Mouse (Mus musculus): Measurements from ENCODE around the gene Lrrc2. TPM values are rescaled to one million over a fixed set of nuclear protein-coding genes. Genes with fewer than 3 reads are reported as not detected.

The Lrrc2 gene
- polyA plus RNA-seq, 1 experiment from 2014 or later = 0.32 TPM

DNA sequence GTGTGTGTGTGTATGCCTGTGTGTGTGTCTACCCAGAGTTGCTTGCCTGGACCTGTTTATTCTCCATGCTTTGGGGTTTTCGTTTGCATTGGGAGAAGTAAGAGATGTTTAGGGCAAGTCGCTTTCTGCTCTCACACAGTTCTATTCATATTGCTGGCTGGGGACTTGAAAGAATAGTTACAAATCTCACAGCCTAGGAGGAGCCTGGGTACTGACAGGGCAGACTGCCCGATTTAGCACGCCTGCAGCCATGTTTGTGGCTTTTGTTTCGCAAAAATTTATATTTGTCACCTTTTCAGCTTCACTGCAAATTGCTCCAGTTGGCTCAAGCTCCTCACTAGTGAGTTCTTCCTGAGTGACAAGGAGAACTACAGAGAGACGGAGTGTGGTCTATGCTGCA, 19.8 kb upstream of the Lrrc2 start:
- Histone ChIP-seq H3K27ac (no peak overlapping the region), H3K4me1 (no peaks in the 10 kb centered on the region), H3K4me2 (no peak overlapping the region), H3K9me3 (no peaks in the 10 kb centered on the region), H3K9ac (no peak overlapping the region), H3K4me3 (no peak overlapping the region), H3K36me3 (no peaks in the 10 kb centered on the region), H3K27me3 (no peaks in the 10 kb centered on the region)
- no peak for ATAC-seq (ENCODE audit: insufficient number of reproducible peaks, low FRiP score, low TSS enrichment, low read depth)
- 69% methylated on average over 6 of the region's 6 CpGs for WGBS

DNA sequence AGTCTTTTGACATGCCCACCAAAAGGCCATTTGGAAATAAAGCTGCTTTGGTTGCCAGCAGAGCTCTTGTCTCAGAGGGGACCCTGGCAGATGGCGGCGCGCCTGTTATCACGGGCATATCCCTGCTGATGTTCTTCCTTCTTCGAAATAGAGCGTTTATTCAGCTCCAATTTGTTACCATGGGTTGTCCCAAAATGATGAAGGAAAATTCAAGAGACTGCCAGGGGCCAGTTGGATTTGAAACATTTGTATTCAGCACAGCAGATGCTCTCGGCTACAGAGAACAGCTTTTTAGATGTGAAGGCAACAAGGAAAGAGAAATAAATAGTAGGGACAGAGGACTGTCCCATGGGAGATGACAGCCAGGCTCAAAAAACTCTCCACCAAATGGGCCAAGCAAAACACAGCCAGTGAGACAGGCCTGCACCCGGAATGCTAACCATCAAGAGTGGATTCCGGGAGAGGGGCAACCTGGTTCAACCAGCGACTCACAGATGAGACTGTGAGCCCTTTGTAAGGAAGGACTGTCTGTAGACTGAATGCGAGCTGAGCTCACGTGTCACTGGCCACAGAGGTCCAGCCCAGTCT, 17.4 kb upstream of the Lrrc2 start:
- 88% methylated on average over 12 of the region's 12 CpGs for WGBS
- no peaks in the 10 kb centered on the region for H3K27me3 ChIP-seq
- no peak for ATAC-seq (ENCODE audit: insufficient number of reproducible peaks, low FRiP score, low TSS enrichment, low read depth)

DNA sequence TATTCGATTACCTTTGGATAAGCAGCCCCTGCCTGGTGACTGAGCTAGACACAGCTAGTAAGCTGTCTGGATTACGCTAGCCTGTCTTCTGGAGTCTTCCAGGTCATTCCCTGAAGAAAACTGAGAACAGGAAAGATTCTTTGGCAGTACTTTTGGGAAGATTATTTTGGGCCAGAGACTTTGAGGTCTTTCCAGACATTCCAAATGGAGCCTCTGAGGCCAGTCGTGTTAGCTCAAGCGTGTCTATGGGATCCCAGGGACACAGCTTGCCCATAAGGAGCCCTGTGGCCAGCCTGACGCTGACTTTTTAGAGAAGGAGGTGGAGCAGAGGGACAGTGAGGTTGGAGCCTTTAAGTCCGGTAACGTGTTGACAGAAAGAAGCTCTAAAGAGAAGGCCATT, 15.4 kb upstream of the Lrrc2 start:
- Histone ChIP-seq H3K36me3 (no peaks in the 10 kb centered on the region), H3K27ac (no peak overlapping the region), H3K4me2 (no peak overlapping the region), H3K27me3 (no peaks in the 10 kb centered on the region), H3K9me3 (no peaks in the 10 kb centered on the region), H3K4me1 (no peaks in the 10 kb centered on the region), H3K4me3 (no peak overlapping the region), H3K9ac (no peak overlapping the region)
- no peak for ATAC-seq (ENCODE audit: insufficient number of reproducible peaks, low FRiP score, low TSS enrichment, low read depth)
- 79% methylated on average over 7 of the region's 7 CpGs for WGBS

More for the DNA sequence above, 17.4 kb upstream of the Lrrc2 start:
- no peak overlapping the region for H3K4me3 ChIP-seq
- no peaks in the 10 kb centered on the region for H3K4me1 ChIP-seq
- no peaks in the 10 kb centered on the region for H3K9me3 ChIP-seq
- H3K4me2 ChIP-seq = no peak overlapping the region
- H3K9ac ChIP-seq = no peak overlapping the region
- no peak overlapping the region for H3K27ac ChIP-seq
- no peaks in the 10 kb centered on the region for H3K36me3 ChIP-seq

DNA sequence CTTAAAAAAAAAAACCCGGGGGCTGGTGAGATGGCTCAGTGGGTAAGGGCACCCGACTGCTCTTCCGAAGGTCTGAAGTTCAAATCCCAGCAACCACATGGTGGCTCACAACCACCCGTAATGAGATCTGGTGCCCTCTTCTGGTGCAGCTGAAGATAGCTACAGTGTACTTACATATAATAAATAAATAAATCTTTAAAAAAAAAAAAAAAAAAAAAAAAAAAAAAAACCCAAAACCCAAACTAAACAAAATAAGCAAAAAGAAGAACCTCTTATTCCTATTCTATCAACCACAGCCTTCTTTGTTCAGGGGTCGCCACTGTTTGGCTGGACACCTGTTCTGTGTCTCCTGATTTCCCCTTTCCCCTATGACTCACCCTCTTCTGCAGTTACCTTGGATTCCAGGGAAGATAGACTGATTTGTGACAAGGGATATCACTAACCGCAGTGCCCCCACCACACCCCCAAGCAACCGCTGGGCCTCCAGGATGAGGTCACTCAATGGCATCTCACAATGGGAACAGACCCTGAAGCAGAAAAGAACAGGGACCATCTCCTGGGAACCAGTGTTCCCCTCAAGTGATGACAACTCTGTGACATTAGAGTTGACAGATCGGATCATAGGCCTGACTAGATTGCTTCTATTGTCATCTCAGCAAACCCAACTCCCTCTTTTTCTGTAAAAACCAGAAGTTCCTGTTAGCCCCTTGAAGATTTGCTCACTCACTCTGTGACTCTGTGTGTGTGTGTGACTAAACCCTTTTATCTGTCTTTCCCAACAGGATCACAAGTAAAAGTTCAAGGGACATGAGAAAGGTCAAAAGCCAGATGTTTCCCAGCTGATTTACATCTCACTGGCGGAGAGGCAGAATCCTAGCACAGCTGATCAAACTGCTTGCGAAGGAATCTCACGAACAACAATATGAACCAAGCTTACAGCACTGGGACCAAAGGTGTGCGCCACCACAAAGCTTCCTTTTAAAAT, 13.5 kb upstream of the Lrrc2 start:
- H3K27me3 ChIP-seq = no peaks in the 10 kb centered on the region

DNA sequence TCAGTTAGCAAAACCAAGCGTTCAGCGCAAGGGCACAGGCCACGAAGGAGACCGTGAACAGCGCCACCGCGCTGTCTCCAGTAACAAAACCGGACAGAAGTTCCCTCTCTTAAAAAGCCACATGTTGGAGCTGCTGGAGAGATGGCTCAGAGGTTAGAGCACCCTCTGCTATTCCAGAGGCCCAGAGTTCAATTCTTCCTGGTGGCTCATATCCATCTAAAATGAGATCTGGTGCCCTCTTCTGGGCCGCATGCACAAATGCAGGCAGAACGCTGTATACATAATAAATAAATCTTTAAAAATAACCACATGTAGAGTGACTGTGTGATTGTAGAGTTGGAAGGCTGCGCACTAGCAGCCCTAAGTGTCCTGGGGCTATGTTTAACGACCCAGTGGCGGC, 7.1 kb upstream of the Lrrc2 start:
- H3K4me1 ChIP-seq = peaks cover 23% of the 10 kb centered on the region
- no peak overlapping the region for H3K4me2 ChIP-seq
- no peak overlapping the region for H3K4me3 ChIP-seq
- no peaks in the 10 kb centered on the region for H3K36me3 ChIP-seq
- no peak overlapping the region for H3K27ac ChIP-seq
- WGBS = 33% methylated on average over 13 of the region's 13 CpGs
- no peaks in the 10 kb centered on the region for H3K9me3 ChIP-seq
- H3K27me3 ChIP-seq = peaks cover 43% of the 10 kb centered on the region
- no peak overlapping the region for H3K9ac ChIP-seq
- no peak for ATAC-seq (ENCODE audit: insufficient number of reproducible peaks, low FRiP score, low TSS enrichment, low read depth)

More for the DNA sequence above, 13.5 kb upstream of the Lrrc2 start:
- no peak overlapping the region for H3K9ac ChIP-seq
- WGBS = 70% methylated on average over 12 of the region's 12 CpGs
- no peak overlapping the region for H3K27ac ChIP-seq
- no peaks in the 10 kb centered on the region for H3K9me3 ChIP-seq
- no peaks in the 10 kb centered on the region for H3K36me3 ChIP-seq
- H3K4me3 ChIP-seq = no peak overlapping the region
- ATAC-seq (ENCODE audit: insufficient number of reproducible peaks, low FRiP score, low TSS enrichment, low read depth) = no peak
- H3K4me1 ChIP-seq = no peaks in the 10 kb centered on the region
- no peak overlapping the region for H3K4me2 ChIP-seq

DNA sequence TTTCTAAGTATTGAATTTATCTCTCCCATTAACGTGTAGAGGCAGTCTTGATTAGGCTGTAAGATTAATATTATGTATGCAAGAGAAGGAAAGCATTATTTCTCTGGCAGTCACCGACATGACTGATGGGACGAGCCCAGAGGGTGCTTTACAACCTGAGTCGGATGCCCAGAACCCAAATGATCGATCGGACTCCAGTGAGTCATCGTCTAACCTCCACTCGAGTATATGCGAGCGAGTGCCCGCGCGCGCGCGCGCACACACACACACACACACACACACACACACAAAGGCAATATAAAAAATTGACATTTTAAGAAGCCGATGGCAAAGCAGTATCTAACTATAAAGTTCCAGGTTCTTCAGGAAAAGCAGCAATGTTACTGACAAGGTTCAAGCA, 6.0 kb upstream of the Lrrc2 start:
- 12% methylated on average over 18 of the region's 18 CpGs for WGBS
- ATAC-seq (ENCODE audit: insufficient number of reproducible peaks, low FRiP score, low TSS enrichment, low read depth) = no peak
- no peaks in the 10 kb centered on the region for H3K9me3 ChIP-seq

DNA sequence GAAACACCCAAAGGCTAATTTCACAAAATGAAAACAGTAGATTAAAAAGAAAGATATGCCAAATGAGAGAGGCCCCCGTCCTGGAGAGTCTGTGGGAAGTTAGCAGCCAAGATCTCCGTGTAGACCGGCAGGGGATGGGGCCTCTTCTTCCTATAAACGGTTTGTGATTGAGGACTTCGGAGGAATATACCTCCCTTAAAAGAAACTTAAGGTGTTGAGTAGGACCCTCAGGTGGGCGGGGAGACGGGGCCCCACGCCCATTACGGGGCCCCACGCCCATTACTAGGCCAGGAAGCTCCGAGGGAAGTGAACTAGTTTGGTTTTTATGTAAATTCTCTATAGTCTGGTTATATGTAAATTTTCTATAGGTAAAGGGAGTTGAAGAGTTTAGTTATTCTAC, 5.4 kb upstream of the Lrrc2 start, which contains the start of gene Tdgf1:
Tdgf1 (minus strand) TSS at position 233 of the 400 bp plus-strand sequence.
- Histone ChIP-seq H3K27me3 (peaks cover 43% of the 10 kb centered on the region), H3K9me3 (no peaks in the 10 kb centered on the region), H3K9ac (no peak within 1 kb of the TSS), H3K4me2 (0 out of 2 replicates have a peak within 1 kb of the TSS, but pooled peaks have one; percentile 20), H3K4me3 (no peak within 1 kb of the TSS), H3K4me1 (peaks cover 23% of the 10 kb centered on the region), H3K36me3 (no peaks in the 10 kb centered on the region), H3K27ac (no peak within 1 kb of the TSS)
- WGBS = 7% methylated on average over 11 of the region's 11 CpGs
- no peak for ATAC-seq (ENCODE audit: insufficient number of reproducible peaks, low FRiP score, low TSS enrichment, low read depth)

More for the DNA sequence above, 6.0 kb upstream of the Lrrc2 start:
- no peak overlapping the region for H3K4me3 ChIP-seq
- H3K36me3 ChIP-seq = no peaks in the 10 kb centered on the region
- H3K27me3 ChIP-seq = peaks cover 43% of the 10 kb centered on the region
- H3K9ac ChIP-seq = no peak overlapping the region
- peaks cover 23% of the 10 kb centered on the region for H3K4me1 ChIP-seq
- 0 out of 2 replicates have a peak overlapping the region, but pooled peaks have one; percentile 20 for H3K4me2 ChIP-seq
- no peak overlapping the region for H3K27ac ChIP-seq

DNA sequence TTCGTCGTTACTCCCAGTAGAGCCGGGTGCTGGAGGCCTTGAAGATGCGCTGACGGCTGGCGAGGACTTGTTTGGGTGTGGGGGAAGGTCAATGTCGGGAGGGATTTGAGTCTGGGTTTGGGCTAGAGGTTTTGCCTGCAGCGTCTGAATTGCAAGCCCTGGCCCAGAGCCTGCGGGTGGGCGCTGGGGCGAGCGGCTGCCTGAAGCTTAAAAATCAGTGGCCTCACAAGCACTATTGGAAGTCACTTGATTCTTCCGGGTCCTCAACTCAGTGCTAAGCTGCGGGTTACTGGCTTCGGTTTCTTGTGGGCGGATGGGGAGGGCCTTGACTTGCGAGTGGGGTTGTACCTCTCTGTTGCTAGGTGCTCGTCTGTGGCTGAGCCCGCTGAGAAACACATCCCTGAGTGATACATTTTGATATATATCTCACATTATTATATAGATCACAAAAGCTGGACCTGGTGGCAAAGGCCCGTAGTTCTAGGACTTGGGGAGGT, 4.7 kb upstream of the Lrrc2 start:
- WGBS = 18% methylated on average over 20 of the region's 20 CpGs
- peaks cover 43% of the 10 kb centered on the region for H3K27me3 ChIP-seq
- no peak overlapping the region for H3K4me3 ChIP-seq
- H3K9me3 ChIP-seq = no peaks in the 10 kb centered on the region
- no peak overlapping the region for H3K9ac ChIP-seq
- no peak for ATAC-seq (ENCODE audit: insufficient number of reproducible peaks, low FRiP score, low TSS enrichment, low read depth)
- no peak overlapping the region for H3K4me2 ChIP-seq
- H3K27ac ChIP-seq = no peak overlapping the region
- no peaks in the 10 kb centered on the region for H3K36me3 ChIP-seq
- H3K4me1 ChIP-seq = peaks cover 23% of the 10 kb centered on the region

DNA sequence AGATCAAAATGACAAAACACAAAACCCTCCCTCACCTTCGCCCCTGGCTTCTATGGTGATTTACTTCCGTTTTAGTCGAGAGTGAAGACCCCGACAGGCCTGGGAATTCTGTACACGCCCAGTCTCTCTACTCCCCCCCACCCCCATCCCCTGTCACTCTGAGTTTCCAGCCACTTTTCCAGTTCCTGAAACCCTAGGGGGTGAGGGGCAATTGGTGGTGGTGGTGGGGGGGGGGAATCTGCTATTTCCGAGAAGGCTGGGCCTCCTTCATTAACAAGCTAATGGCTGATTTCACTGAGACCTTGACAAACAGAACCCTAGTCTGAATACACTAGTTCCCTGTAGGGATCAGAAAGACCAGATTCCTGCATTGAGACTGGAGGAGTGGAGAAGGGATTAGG, 4.1 kb upstream of the Lrrc2 start:
- WGBS = 29% methylated on average over 6 of the region's 6 CpGs
- ATAC-seq (ENCODE audit: insufficient number of reproducible peaks, low FRiP score, low TSS enrichment, low read depth) = no peak
- Histone ChIP-seq H3K4me2 (no peak overlapping the region), H3K9ac (no peak overlapping the region), H3K27ac (no peak overlapping the region), H3K36me3 (no peaks in the 10 kb centered on the region), H3K4me3 (no peak overlapping the region), H3K27me3 (peaks cover 48% of the 10 kb centered on the region), H3K4me1 (peaks cover 23% of the 10 kb centered on the region), H3K9me3 (no peaks in the 10 kb centered on the region)

DNA sequence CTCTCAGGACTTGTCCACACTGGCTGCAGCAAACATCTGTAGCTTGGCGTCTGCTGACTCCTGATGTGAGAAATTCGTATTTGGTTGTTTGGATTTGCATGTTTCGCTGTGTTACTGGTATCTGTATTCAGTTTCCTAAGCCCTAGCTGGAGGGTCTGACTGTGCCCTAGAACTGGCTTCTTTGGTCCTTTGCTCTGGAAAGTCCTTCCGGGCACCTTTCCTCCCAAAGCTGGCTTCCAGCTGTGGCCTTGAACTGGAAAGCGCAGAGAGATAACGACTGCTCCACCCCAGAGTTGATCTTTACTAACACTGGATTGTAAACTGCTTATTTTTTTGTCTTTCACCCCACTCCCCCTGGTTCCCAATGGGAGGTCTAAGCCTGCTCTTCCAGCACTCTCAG, 3.4 kb upstream of the Lrrc2 start:
- Histone ChIP-seq H3K9ac (no peak overlapping the region), H3K27ac (no peak overlapping the region), H3K27me3 (peaks cover 54% of the 10 kb centered on the region), H3K4me2 (no peak overlapping the region), H3K36me3 (no peaks in the 10 kb centered on the region), H3K4me3 (no peak overlapping the region), H3K4me1 (peaks cover 23% of the 10 kb centered on the region), H3K9me3 (no peaks in the 10 kb centered on the region)
- WGBS = 48% methylated on average over 6 of the region's 6 CpGs
- ATAC-seq (ENCODE audit: insufficient number of reproducible peaks, low FRiP score, low TSS enrichment, low read depth) = no peak

DNA sequence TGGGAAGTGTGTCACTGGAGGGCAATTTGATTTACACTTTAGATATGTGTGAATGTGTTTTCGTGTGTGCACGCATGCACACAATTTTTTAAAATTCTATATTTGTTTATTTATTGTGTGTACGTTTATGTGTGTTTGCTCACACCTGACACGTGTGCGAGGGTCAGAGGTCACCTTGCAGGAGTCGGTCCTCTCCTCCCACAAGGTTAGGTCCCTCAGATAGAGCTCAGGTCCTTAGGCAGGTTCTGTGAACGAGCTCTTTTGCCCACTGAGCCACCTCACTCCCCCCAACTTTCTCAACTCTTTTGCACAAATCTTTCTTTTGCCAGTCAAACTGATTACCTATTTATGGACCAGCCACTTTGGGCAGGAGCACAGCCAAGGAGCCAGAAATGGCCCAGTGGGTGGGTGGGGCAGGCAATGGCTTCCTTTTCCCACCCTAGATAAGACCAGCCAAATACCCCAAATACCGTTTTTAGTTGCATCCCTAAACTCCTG, 2.5 kb upstream of the Lrrc2 start:
- WGBS = 53% methylated on average over 8 of the region's 8 CpGs
- ATAC-seq (ENCODE audit: insufficient number of reproducible peaks, low FRiP score, low TSS enrichment, low read depth) = no peak
- H3K27me3 ChIP-seq = peaks cover 62% of the 10 kb centered on the region
- H3K9ac ChIP-seq = no peak overlapping the region
- no peaks in the 10 kb centered on the region for H3K9me3 ChIP-seq
- H3K4me2 ChIP-seq = no peak overlapping the region
- H3K36me3 ChIP-seq = no peaks in the 10 kb centered on the region
- no peak overlapping the region for H3K27ac ChIP-seq
- no peak overlapping the region for H3K4me3 ChIP-seq
- H3K4me1 ChIP-seq = peaks cover 29% of the 10 kb centered on the region

DNA sequence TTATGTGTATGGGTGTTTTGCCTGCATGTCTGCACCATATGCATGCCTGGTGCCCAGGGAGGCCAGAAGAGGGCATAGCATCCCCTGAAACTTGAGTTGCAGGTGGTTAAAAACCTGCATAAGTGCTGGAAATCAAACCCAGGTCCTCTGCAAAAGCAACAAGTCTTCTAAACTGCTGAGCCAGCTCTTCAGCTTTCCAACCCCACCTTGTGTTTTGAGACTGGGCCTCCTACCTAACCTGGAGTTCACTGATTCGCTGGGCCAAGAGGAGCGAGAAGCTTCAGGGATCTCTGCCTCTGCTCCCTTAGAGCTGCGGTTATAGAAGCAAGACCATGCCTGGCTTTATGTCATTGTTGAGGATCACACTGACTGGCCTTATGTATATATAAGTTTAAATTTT, 1.2 kb upstream of the Lrrc2 start:
- no peaks in the 10 kb centered on the region for H3K36me3 ChIP-seq
- WGBS = 91% methylated on average over 3 of the region's 3 CpGs

More for the DNA sequence above, 1.2 kb upstream of the Lrrc2 start:
- Histone ChIP-seq H3K9ac (no peak overlapping the region), H3K9me3 (no peaks in the 10 kb centered on the region), H3K4me1 (peaks cover 27% of the 10 kb centered on the region), H3K27ac (no peak overlapping the region), H3K27me3 (peaks cover 62% of the 10 kb centered on the region), H3K4me2 (no peak overlapping the region), H3K4me3 (no peak overlapping the region)
- ATAC-seq (ENCODE audit: insufficient number of reproducible peaks, low FRiP score, low TSS enrichment, low read depth) = no peak

Data from limb, embryonic 15.5 days (tissue).